ENCODE assay signal across 15 mouse cellular contexts in genomic region chr16:96907081-96907480, GRCm38 (mm10).
"Had no signal": no experiment of that assay in that cellular context is flagged by ENCODE, and none has a peak within 500 bp of the region (broad histone marks: within the 10 kb centered on the region; RNA-seq: fewer than 3 reads in every experiment).

No protein-coding gene starts in this region.

- H3K9ac ChIP-seq: midbrain, embryonic 15.5 days; neural tube, embryonic 12.5 days had no signal

- H3K27ac ChIP-seq: kidney, postnatal 0 days; midbrain, embryonic 15.5 days; neural tube, embryonic 12.5 days; stomach, postnatal 0 days had no signal

- ATAC-seq: lung, postnatal 0 days; midbrain, embryonic 15.5 days had no signal

- DNase-seq: kidney, adult 11 months; kidney, adult 9 months; kidney, postnatal 36 days; layer of hippocampus, adult 9-11 months; left cerebral cortex, postnatal 4 days; lung, adult 2 months; lung, postnatal 36 days; right cerebral cortex, postnatal 4 days; thymus, postnatal 4 days had no signal

- H3K4me3 ChIP-seq: midbrain, embryonic 15.5 days; neural tube, embryonic 12.5 days had no signal

- H3K27me3 ChIP-seq: midbrain, embryonic 15.5 days; neural tube, embryonic 12.5 days had no signal

- H3K4me2 ChIP-seq: midbrain, embryonic 11.5 days; midbrain, embryonic 15.5 days; neural tube, embryonic 12.5 days had no signal

- H3K36me3 ChIP-seq: midbrain, embryonic 15.5 days; neural tube, embryonic 12.5 days had no signal

- H3K9me3 ChIP-seq: midbrain, embryonic 15.5 days; neural tube, embryonic 12.5 days had no signal
